Mouse (Mus musculus): ENCODE data around the gene Calr. TPM values are rescaled to one million over a fixed set of nuclear protein-coding genes. Genes with fewer than 3 reads are reported as not detected.
A peak's percentile ranks its signal among the peaks of the same experiment; 100 is the strongest.

The Calr gene
- polyA plus RNA-seq, 1 experiment from 2014 or later: 1,180 TPM

GRCm38 (mm10) chr8:84822723-84823122 lies 24.0 kb downstream of the Calr start, which contains the start of gene Dand5:
Dand5 (minus strand) TSS chr8:84822823.
- Histone ChIP-seq H3K27me3 (ENCODE audit: insufficient read depth, low read length) (no peaks in the 10 kb centered on the region), H3K4me2 (replicated peaks; ENCODE audit: low read depth, low read length) (peak within 1 kb of the TSS; percentile 43), H3K9ac (replicated peaks; ENCODE audit: low read length) (peak within 1 kb of the TSS; percentile 31; the same call in 1 of the 2 replicates), H3K27ac (ENCODE audit: low read length) (no peak within 1 kb of the TSS), H3K4me3 (ENCODE audit: low read length) (no peak within 1 kb of the TSS), H3K4me1 (ENCODE audit: insufficient read depth, low read length) (no peaks in the 10 kb centered on the region), H3K9me3 (ENCODE audit: low read length) (no peaks in the 10 kb centered on the region), H3K36me3 (ENCODE audit: insufficient read depth, low read length) (no peaks in the 10 kb centered on the region)
- 42% methylated on average over 3 of the region's 3 CpGs for WGBS
- ATAC-seq (ENCODE audit: low FRiP score, low TSS enrichment): no peak

- H3K9me3 ChIP-seq (ENCODE audit: low read length): no peaks in the 10 kb centered on the region
- no peak for ATAC-seq (ENCODE audit: low FRiP score, low TSS enrichment)
- H3K4me1 ChIP-seq (ENCODE audit: insufficient read depth, low read length): peaks cover 3% of the 10 kb centered on the region; the same call in 1 of the 2 replicates
- 79% methylated on average over 17 of the region's 17 CpGs for WGBS
- no peak overlapping the region for H3K4me3 ChIP-seq (ENCODE audit: low read length)
- no peaks in the 10 kb centered on the region for H3K36me3 ChIP-seq (ENCODE audit: insufficient read depth, low read length)
- no peak overlapping the region for H3K4me2 ChIP-seq (replicated peaks; ENCODE audit: low read depth, low read length)
- peaks cover 23% of the 10 kb centered on the region for H3K27me3 ChIP-seq (ENCODE audit: insufficient read depth, low read length)
- H3K9ac ChIP-seq (replicated peaks; ENCODE audit: low read length): no peak overlapping the region
- no peak overlapping the region for H3K27ac ChIP-seq (ENCODE audit: low read length)
Observed at GRCm38 (mm10) chr8:84816117-84816516, 30.6 kb downstream of the Calr start.

GRCm38 (mm10) chr8:84815547-84815946 lies 31.2 kb downstream of the Calr start:
- ATAC-seq (ENCODE audit: low FRiP score, low TSS enrichment): peak; percentile 81
- Histone ChIP-seq H3K9ac (replicated peaks; ENCODE audit: low read length) (no peak overlapping the region), H3K27ac (ENCODE audit: low read length) (no peak overlapping the region), H3K9me3 (ENCODE audit: low read length) (no peaks in the 10 kb centered on the region), H3K36me3 (ENCODE audit: insufficient read depth, low read length) (no peaks in the 10 kb centered on the region), H3K4me1 (ENCODE audit: insufficient read depth, low read length) (peaks cover 9% of the 10 kb centered on the region; the same call in 1 of the 2 replicates), H3K4me2 (replicated peaks; ENCODE audit: low read depth, low read length) (no peak overlapping the region), H3K27me3 (ENCODE audit: insufficient read depth, low read length) (peaks cover 25% of the 10 kb centered on the region), H3K4me3 (ENCODE audit: low read length) (no peak overlapping the region)
- 7% methylated on average over 9 of the region's 9 CpGs for WGBS

- Histone ChIP-seq H3K4me1 (ENCODE audit: insufficient read depth, low read length) (peaks cover 9% of the 10 kb centered on the region; the same call in 1 of the 2 replicates), H3K4me2 (replicated peaks; ENCODE audit: low read depth, low read length) (no peak overlapping the region), H3K27ac (ENCODE audit: low read length) (no peak overlapping the region), H3K9ac (replicated peaks; ENCODE audit: low read length) (no peak overlapping the region), H3K4me3 (ENCODE audit: low read length) (no peak overlapping the region), H3K36me3 (ENCODE audit: insufficient read depth, low read length) (no peaks in the 10 kb centered on the region), H3K27me3 (ENCODE audit: insufficient read depth, low read length) (peaks cover 25% of the 10 kb centered on the region), H3K9me3 (ENCODE audit: low read length) (no peaks in the 10 kb centered on the region)
- WGBS: 39% methylated on average over 19 of the region's 19 CpGs
- 0 out of 2 replicates have a peak, but pooled peaks have one; percentile 10 for ATAC-seq (ENCODE audit: low FRiP score, low TSS enrichment)
Observed at GRCm38 (mm10) chr8:84814555-84815441, 31.9 kb downstream of the Calr start.

GRCm38 (mm10) chr8:84814240-84814554 lies 32.5 kb downstream of the Calr start:
- 86% methylated on average over 11 of the region's 11 CpGs for WGBS
- H3K27ac ChIP-seq (ENCODE audit: low read length): no peak overlapping the region
- H3K4me2 ChIP-seq (replicated peaks; ENCODE audit: low read depth, low read length): no peak overlapping the region
- H3K27me3 ChIP-seq (ENCODE audit: insufficient read depth, low read length): peaks cover 30% of the 10 kb centered on the region
- no peak overlapping the region for H3K4me3 ChIP-seq (ENCODE audit: low read length)
- H3K36me3 ChIP-seq (ENCODE audit: insufficient read depth, low read length): no peaks in the 10 kb centered on the region
- H3K4me1 ChIP-seq (ENCODE audit: insufficient read depth, low read length): peaks cover 9% of the 10 kb centered on the region; the same call in 1 of the 2 replicates
- H3K9me3 ChIP-seq (ENCODE audit: low read length): no peaks in the 10 kb centered on the region
- H3K9ac ChIP-seq (replicated peaks; ENCODE audit: low read length): no peak overlapping the region
- ATAC-seq (ENCODE audit: low FRiP score, low TSS enrichment): no peak

GRCm38 (mm10) chr8:84813830-84814229 lies 32.9 kb downstream of the Calr start:
- no peak for ATAC-seq (ENCODE audit: low FRiP score, low TSS enrichment)
- 91% methylated on average over 3 of the region's 3 CpGs for WGBS
- no peak overlapping the region for H3K9ac ChIP-seq (replicated peaks; ENCODE audit: low read length)
- no peak overlapping the region for H3K27ac ChIP-seq (ENCODE audit: low read length)
- no peak overlapping the region for H3K4me2 ChIP-seq (replicated peaks; ENCODE audit: low read depth, low read length)
- no peaks in the 10 kb centered on the region for H3K9me3 ChIP-seq (ENCODE audit: low read length)
- peaks cover 9% of the 10 kb centered on the region; the same call in 1 of the 2 replicates for H3K4me1 ChIP-seq (ENCODE audit: insufficient read depth, low read length)
- H3K4me3 ChIP-seq (ENCODE audit: low read length): no peak overlapping the region
- H3K36me3 ChIP-seq (ENCODE audit: insufficient read depth, low read length): no peaks in the 10 kb centered on the region
- H3K27me3 ChIP-seq (ENCODE audit: insufficient read depth, low read length): peaks cover 34% of the 10 kb centered on the region

GRCm38 (mm10) chr8:84813059-84813458 lies 33.7 kb downstream of the Calr start:
- no peak for ATAC-seq (ENCODE audit: low FRiP score, low TSS enrichment)
- peaks cover 42% of the 10 kb centered on the region for H3K27me3 ChIP-seq (ENCODE audit: insufficient read depth, low read length)
- peaks cover 9% of the 10 kb centered on the region; the same call in 1 of the 2 replicates for H3K4me1 ChIP-seq (ENCODE audit: insufficient read depth, low read length)

GRCm38 (mm10) chr8:84811303-84811702 lies 35.4 kb downstream of the Calr start:
- 25% methylated on average over 10 of the region's 10 CpGs for WGBS
- ATAC-seq (ENCODE audit: low FRiP score, low TSS enrichment): no peak
- H3K9ac ChIP-seq (replicated peaks; ENCODE audit: low read length): 0 out of 2 replicates have a peak overlapping the region, but pooled peaks have one; percentile 22
- peaks cover 53% of the 10 kb centered on the region for H3K27me3 ChIP-seq (ENCODE audit: insufficient read depth, low read length)
- no peaks in the 10 kb centered on the region for H3K36me3 ChIP-seq (ENCODE audit: insufficient read depth, low read length)
- no peak overlapping the region for H3K27ac ChIP-seq (ENCODE audit: low read length)
- peak overlapping the region; percentile 44 for H3K4me3 ChIP-seq (ENCODE audit: low read length)
- peak overlapping the region; percentile 73 for H3K4me2 ChIP-seq (replicated peaks; ENCODE audit: low read depth, low read length)
- no peaks in the 10 kb centered on the region for H3K9me3 ChIP-seq (ENCODE audit: low read length)
- H3K4me1 ChIP-seq (ENCODE audit: insufficient read depth, low read length): peaks cover 9% of the 10 kb centered on the region; the same call in 1 of the 2 replicates

More at GRCm38 (mm10) chr8:84813059-84813458, 33.7 kb downstream of the Calr start:
- no peaks in the 10 kb centered on the region for H3K9me3 ChIP-seq (ENCODE audit: low read length)
- 2% methylated on average over 5 of the region's 5 CpGs for WGBS
- H3K27ac ChIP-seq (ENCODE audit: low read length): no peak overlapping the region
- no peak overlapping the region for H3K4me2 ChIP-seq (replicated peaks; ENCODE audit: low read depth, low read length)
- H3K9ac ChIP-seq (replicated peaks; ENCODE audit: low read length): no peak overlapping the region
- no peak overlapping the region for H3K4me3 ChIP-seq (ENCODE audit: low read length)
- H3K36me3 ChIP-seq (ENCODE audit: insufficient read depth, low read length): no peaks in the 10 kb centered on the region

GRCm38 (mm10) chr8:84810896-84811295 lies 35.8 kb downstream of the Calr start:
- no peaks in the 10 kb centered on the region for H3K36me3 ChIP-seq (ENCODE audit: insufficient read depth, low read length)
- H3K9ac ChIP-seq (replicated peaks; ENCODE audit: low read length): 0 out of 2 replicates have a peak overlapping the region, but pooled peaks have one; percentile 22
- H3K27ac ChIP-seq (ENCODE audit: low read length): no peak overlapping the region
- WGBS: 0% methylated on average over 28 of the region's 32 CpGs
- peak overlapping the region; percentile 73 for H3K4me2 ChIP-seq (replicated peaks; ENCODE audit: low read depth, low read length)
- ATAC-seq (ENCODE audit: low FRiP score, low TSS enrichment): peak; percentile 75
- H3K9me3 ChIP-seq (ENCODE audit: low read length): peaks cover 3% of the 10 kb centered on the region
- peaks cover 9% of the 10 kb centered on the region; the same call in 1 of the 2 replicates for H3K4me1 ChIP-seq (ENCODE audit: insufficient read depth, low read length)
- peak overlapping the region; percentile 44 for H3K4me3 ChIP-seq (ENCODE audit: low read length)
- H3K27me3 ChIP-seq (ENCODE audit: insufficient read depth, low read length): peaks cover 57% of the 10 kb centered on the region

- H3K36me3 ChIP-seq (ENCODE audit: insufficient read depth, low read length): no peaks in the 10 kb centered on the region
- H3K4me3 ChIP-seq (ENCODE audit: low read length): no peak overlapping the region
- H3K4me1 ChIP-seq (ENCODE audit: insufficient read depth, low read length): peaks cover 9% of the 10 kb centered on the region; the same call in 1 of the 2 replicates
- no peak overlapping the region for H3K9ac ChIP-seq (replicated peaks; ENCODE audit: low read length)
- no peak for ATAC-seq (ENCODE audit: low FRiP score, low TSS enrichment)
- 75% methylated on average over 5 of the region's 5 CpGs for WGBS
- no peak overlapping the region for H3K4me2 ChIP-seq (replicated peaks; ENCODE audit: low read depth, low read length)
- H3K9me3 ChIP-seq (ENCODE audit: low read length): peaks cover 6% of the 10 kb centered on the region
- H3K27me3 ChIP-seq (ENCODE audit: insufficient read depth, low read length): peaks cover 67% of the 10 kb centered on the region
- H3K27ac ChIP-seq (ENCODE audit: low read length): no peak overlapping the region
Observed at GRCm38 (mm10) chr8:84809941-84810280, 36.8 kb downstream of the Calr start.
